In genomic region chr17:25984556-25985305, GRCm38 (mm10) we compare ENCODE assay signal across 8 mouse cellular contexts. TPM values are rescaled to one million over a fixed set of nuclear protein-coding genes. Genes with fewer than 3 reads are reported as not detected.
DNase-seq lines count a peak whose midpoint lies in the region; ATAC-seq and TF ChIP-seq lines count a peak whose summit lies in the region.

No protein-coding gene starts in this region.

- peak overlapping the region; percentile 81 for H3K4me3 ChIP-seq in heart, embryonic 15.5 days
- H3K4me3 ChIP-seq in ES-E14 (ENCODE audit: insufficient read depth in 1 of 2, low read depth in 1 of 2, low read length in 2 of 2, poor library complexity in 1 of 2, severe bottlenecking in 1 of 2): peak overlapping the region; percentile 61 to 82
- H3K4me3 ChIP-seq in forebrain, embryonic 10.5 days: peak overlapping the region; percentile 82
- peak overlapping the region; percentile 89 for H3K4me3 ChIP-seq in limb, embryonic 15.5 days
- peak overlapping the region; percentile 82 for H3K4me3 ChIP-seq in small intestine, adult 2 months (ENCODE audit: low read depth, low read length)

- no peaks in the 10 kb centered on the region for H3K9me3 ChIP-seq in heart, embryonic 15.5 days (replicated peaks)
- no peaks in the 10 kb centered on the region for H3K9me3 ChIP-seq in ES-E14 (ENCODE audit: control insufficient read depth, insufficient read depth, low read depth, low read length)
- H3K9me3 ChIP-seq in forebrain, embryonic 10.5 days: no peaks in the 10 kb centered on the region
- H3K9me3 ChIP-seq in limb, embryonic 15.5 days: no peaks in the 10 kb centered on the region

- H3K27me3 ChIP-seq in heart, embryonic 15.5 days: no peaks in the 10 kb centered on the region
- no peaks in the 10 kb centered on the region for H3K27me3 ChIP-seq in forebrain, embryonic 10.5 days (ENCODE audit: poor library complexity, severe bottlenecking)
- H3K27me3 ChIP-seq in limb, embryonic 15.5 days: no peaks in the 10 kb centered on the region
- no peaks in the 10 kb centered on the region for H3K27me3 ChIP-seq in small intestine, adult 2 months (ENCODE audit: control insufficient read depth, insufficient read depth, low read length)

- intact Hi-C loops in heart, postnatal 14 days (cut with DNase I): loop anchor here (2.0 to 5.0 kb wide), 2 partner anchors 44 to 92 kb away; no protein-coding TSS in a partner anchor

- in situ Hi-C loops in ES-E14 (cut with MboI; ENCODE audit: low sequenced_read_pairs in 2 of 2, unreplicated experiment in 2 of 2): no loop called here

- no peak for TF ChIP-seq POLR2A in small intestine, adult 2 months (IDR thresholded peaks at IDR 0.05; ENCODE audit: low read depth, low read length)

- WGBS in heart, embryonic 15.5 days: 9% methylated on average over 17 of the region's 17 CpGs
- WGBS in forebrain, embryonic 10.5 days: 14% methylated on average over 17 of the region's 17 CpGs
- WGBS in limb, embryonic 15.5 days: 8% methylated on average over 17 of the region's 17 CpGs
- 5% methylated on average over 17 of the region's 17 CpGs for WGBS in small intestine, adult 2 months

- H3K4me1 ChIP-seq in heart, embryonic 15.5 days (replicated peaks): peaks cover 35% of the 10 kb centered on the region
- H3K4me1 ChIP-seq in ES-E14 (ENCODE audit: control insufficient read depth in 2 of 2, insufficient read depth in 2 of 2, low read length in 2 of 2, poor library complexity in 1 of 2): peaks cover 5% of the 10 kb centered on the region in 2 experiments; a peak in 2 of 4 replicates
- peaks cover 38% of the 10 kb centered on the region for H3K4me1 ChIP-seq in forebrain, embryonic 10.5 days
- H3K4me1 ChIP-seq in limb, embryonic 15.5 days: peaks cover 41% of the 10 kb centered on the region
- peaks cover 37% of the 10 kb centered on the region for H3K4me1 ChIP-seq in small intestine, adult 2 months (ENCODE audit: control insufficient read depth, insufficient read depth, insufficient read length, low read length)

- no peak for DNase-seq in heart, postnatal 14 days
- DNase-seq in ES-E14 (ENCODE audit: low read depth, low spot score): no peak
- DNase-seq in forebrain, embryonic 10.5 days (ENCODE audit: extremely low spot score, low spot score): no peak
- DNase-seq in frontal cortex, postnatal 14 days (ENCODE audit: low spot score in 2 of 2): no peak
- no peak for DNase-seq in cerebellum, adult 11 months

- H3K9ac ChIP-seq in heart, embryonic 15.5 days: peak overlapping the region; percentile 82
- peak overlapping the region; percentile 84 for H3K9ac ChIP-seq in ES-E14 (ENCODE audit: insufficient read depth, low read depth, low read length, poor library complexity, severe bottlenecking)
- peak overlapping the region; percentile 83 for H3K9ac ChIP-seq in limb, embryonic 15.5 days

- peak overlapping the region; percentile 89 for H3K27ac ChIP-seq in heart, embryonic 15.5 days
- no peak overlapping the region for H3K27ac ChIP-seq in ES-E14 (ENCODE audit: insufficient read depth, low read depth, low read length, poor library complexity, severe bottlenecking)
- H3K27ac ChIP-seq in forebrain, embryonic 10.5 days: peak overlapping the region; percentile 93
- H3K27ac ChIP-seq in limb, embryonic 15.5 days: peak overlapping the region; percentile 89
- H3K27ac ChIP-seq in small intestine, adult 2 months (ENCODE audit: insufficient read depth, low read depth, low read length): peak overlapping the region; percentile 74

- no peak for TF ChIP-seq CTCF in small intestine, adult 2 months (IDR thresholded peaks at IDR 0.05; ENCODE audit: extremely low read depth, insufficient read length, insufficient replicate concordance, low read depth, low read length)

- ATAC-seq in heart, embryonic 15.5 days (replicated peaks; ENCODE audit: insufficient number of reproducible peaks, insufficient read depth, low FRiP score, low read depth): no peak
- ATAC-seq in limb, embryonic 15.5 days (ENCODE audit: insufficient number of reproducible peaks, low FRiP score, low TSS enrichment, low read depth): no peak

- H3K4me2 ChIP-seq in heart, embryonic 15.5 days: peak overlapping the region; percentile 87
- peak overlapping the region; percentile 60 for H3K4me2 ChIP-seq in limb, embryonic 15.5 days

- H3K36me3 ChIP-seq in heart, embryonic 15.5 days: peaks cover 3% of the 10 kb centered on the region; the same call in 1 of the 2 replicates
- H3K36me3 ChIP-seq in ES-E14 (ENCODE audit: control insufficient read depth, insufficient read depth, low read length, poor library complexity, severe bottlenecking): peaks cover 3% of the 10 kb centered on the region; the same call in 1 of the 2 replicates
- peaks cover 30% of the 10 kb centered on the region for H3K36me3 ChIP-seq in forebrain, embryonic 10.5 days (replicated peaks)
- H3K36me3 ChIP-seq in limb, embryonic 15.5 days: peaks cover 11% of the 10 kb centered on the region
- H3K36me3 ChIP-seq in small intestine, adult 2 months (ENCODE audit: control insufficient read depth, insufficient read depth, low read length): peaks cover 3% of the 10 kb centered on the region

TF ChIP-seq in ES-E14, 5 proteins besides CTCF, POLR2A, EP300 and RAD21:
- TF ChIP-seq ZC3H11A (IDR thresholded peaks at IDR 0.05; ENCODE audit: borderline replicate concordance, low read depth, low read length): no peak
- no peak for TF ChIP-seq CHD2 (IDR thresholded peaks at IDR 0.05; ENCODE audit: low read depth, low read length)

RNA-seq across cellular contexts. Expression of gene Capn15, which starts 0.9 kb away (rescaled TPM):
- polyA plus RNA-seq in heart, embryonic 15.5 days (2015; fragmentation: Nextera tagmentation; extraction: Ambion mirVana): 9.3 and 13.5 TPM in 2 replicates
- 10 to 100 TPM; 11.4 to 13.1 TPM for total RNA-seq in heart, postnatal 14 days (2021)
- total RNA-seq in ES-E14 (2012; rRNA removed): 18.0 and 19.0 TPM in 2 replicates
- polyA plus RNA-seq in forebrain, embryonic 10.5 days (2016; fragmentation: Nextera tagmentation; extraction: Ambion mirVana): 31.8 and 37.0 TPM in 2 replicates
- 24.5 and 29.0 TPM in 2 replicates for polyA plus RNA-seq in limb, embryonic 15.5 days (2015; fragmentation: Nextera tagmentation; extraction: Ambion mirVana)
- polyA plus RNA-seq in small intestine, adult 2 months (2012; rRNA removed): 46.8 and 75.2 TPM in 2 replicates

RNA-seq across cellular contexts. Expression of gene A930017K11Rik, which starts 32.4 kb away (rescaled TPM):
- 0.05 TPM in 1 of 2 replicates, not detected in the other for polyA plus RNA-seq in heart, embryonic 15.5 days (2015; fragmentation: Nextera tagmentation; extraction: Ambion mirVana)
- total RNA-seq in heart, postnatal 14 days (2021): not detected
- not detected in 2 replicates for total RNA-seq in ES-E14 (2012; rRNA removed)
- polyA plus RNA-seq in forebrain, embryonic 10.5 days (2016; fragmentation: Nextera tagmentation; extraction: Ambion mirVana): 0.09 and 0.14 TPM in 2 replicates
- polyA plus RNA-seq in limb, embryonic 15.5 days (2015; fragmentation: Nextera tagmentation; extraction: Ambion mirVana): 0.06 and 0.14 TPM in 2 replicates
- 0.04 TPM in 1 of 2 replicates, not detected in the other for polyA plus RNA-seq in small intestine, adult 2 months (2012; rRNA removed)

RNA-seq across cellular contexts. Expression of gene Nhlrc4, which starts 40.0 kb away (rescaled TPM):
- polyA plus RNA-seq in heart, embryonic 15.5 days (2015; fragmentation: Nextera tagmentation; extraction: Ambion mirVana): 0.08 and 0.16 TPM in 2 replicates
- under 1 TPM in 1 of 2 experiments, not detected in 1; 0.17 TPM for total RNA-seq in heart, postnatal 14 days (2021)
- 0.16 and 0.18 TPM in 2 replicates for total RNA-seq in ES-E14 (2012; rRNA removed)
- polyA plus RNA-seq in forebrain, embryonic 10.5 days (2016; fragmentation: Nextera tagmentation; extraction: Ambion mirVana): 0.89 TPM in 1 of 2 replicates, not detected in the other
- polyA plus RNA-seq in limb, embryonic 15.5 days (2015; fragmentation: Nextera tagmentation; extraction: Ambion mirVana): 0.42 TPM in 1 of 2 replicates, not detected in the other
- 0.51 TPM in 1 of 2 replicates, not detected in the other for polyA plus RNA-seq in small intestine, adult 2 months (2012; rRNA removed)

RNA-seq across cellular contexts. Expression of gene Pigq, which starts 40.0 kb away (rescaled TPM):
- 52.9 and 63.0 TPM in 2 replicates for polyA plus RNA-seq in heart, embryonic 15.5 days (2015; fragmentation: Nextera tagmentation; extraction: Ambion mirVana)
- total RNA-seq in heart, postnatal 14 days (2021): 10 to 100 TPM; 60.6 to 62.7 TPM
- total RNA-seq in ES-E14 (2012; rRNA removed): 44.4 and 56.9 TPM in 2 replicates
- polyA plus RNA-seq in forebrain, embryonic 10.5 days (2016; fragmentation: Nextera tagmentation; extraction: Ambion mirVana): 68.4 and 75.6 TPM in 2 replicates
- 45.7 and 47.8 TPM in 2 replicates for polyA plus RNA-seq in limb, embryonic 15.5 days (2015; fragmentation: Nextera tagmentation; extraction: Ambion mirVana)
- 59.8 and 74.1 TPM in 2 replicates for polyA plus RNA-seq in small intestine, adult 2 months (2012; rRNA removed)
